Mouse (Mus musculus): ENCODE measurements around the gene Gstp3. TPM values are rescaled to one million over a fixed set of nuclear protein-coding genes. Genes with fewer than 3 reads are reported as not detected.

The Gstp3 gene
- polyA plus RNA-seq, 1 experiment from 2014 or later: not detected

- Histone ChIP-seq H3K4me1 (ENCODE audit: control insufficient read depth, insufficient read depth, low read length) (peaks cover 20% of the 10 kb centered on the region), H3K27me3 (ENCODE audit: control insufficient read depth, insufficient read depth, low read length) (peaks cover 3% of the 10 kb centered on the region; the same call in 1 of the 2 replicates), H3K4me2 (replicated peaks; ENCODE audit: low read depth, low read length) (no peak overlapping the region; the same call in 1 of the 2 replicates), H3K9me3 (ENCODE audit: control insufficient read depth, low read depth, low read length) (no peaks in the 10 kb centered on the region), H3K36me3 (ENCODE audit: control insufficient read depth, insufficient read depth, low read length) (no peaks in the 10 kb centered on the region), H3K27ac (ENCODE audit: low read length) (no peak overlapping the region), H3K4me3 (ENCODE audit: low read depth, low read length) (no peak overlapping the region), H3K9ac (replicated peaks; ENCODE audit: low read depth, low read length) (no peak overlapping the region)
- 68% methylated on average over 3 of the region's 3 CpGs for WGBS
- no peak for ATAC-seq (ENCODE audit: insufficient number of reproducible peaks, insufficient read depth, low FRiP score, low read depth)
Measured at GRCm38 (mm10) chr19:4095802-4096201, 36.4 kb upstream of the Gstp3 start.

GRCm38 (mm10) chr19:4094774-4095303 lies 35.5 kb upstream of the Gstp3 start:
- Histone ChIP-seq H3K9me3 (ENCODE audit: control insufficient read depth, low read depth, low read length) (no peaks in the 10 kb centered on the region), H3K4me1 (ENCODE audit: control insufficient read depth, insufficient read depth, low read length) (peaks cover 19% of the 10 kb centered on the region), H3K4me2 (replicated peaks; ENCODE audit: low read depth, low read length) (no peak overlapping the region), H3K36me3 (ENCODE audit: control insufficient read depth, insufficient read depth, low read length) (no peaks in the 10 kb centered on the region), H3K4me3 (ENCODE audit: low read depth, low read length) (no peak overlapping the region), H3K27me3 (ENCODE audit: control insufficient read depth, insufficient read depth, low read length) (no peaks in the 10 kb centered on the region), H3K27ac (ENCODE audit: low read length) (no peak overlapping the region), H3K9ac (replicated peaks; ENCODE audit: low read depth, low read length) (no peak overlapping the region)
- WGBS: 76% methylated on average over 5 of the region's 5 CpGs
- no peak for ATAC-seq (ENCODE audit: insufficient number of reproducible peaks, insufficient read depth, low FRiP score, low read depth)

GRCm38 (mm10) chr19:4094348-4094747 lies 35.0 kb upstream of the Gstp3 start:
- no peak overlapping the region for H3K9ac ChIP-seq (replicated peaks; ENCODE audit: low read depth, low read length)
- no peaks in the 10 kb centered on the region for H3K9me3 ChIP-seq (ENCODE audit: control insufficient read depth, low read depth, low read length)
- H3K36me3 ChIP-seq (ENCODE audit: control insufficient read depth, insufficient read depth, low read length): no peaks in the 10 kb centered on the region
- no peak overlapping the region for H3K27ac ChIP-seq (ENCODE audit: low read length)
- no peaks in the 10 kb centered on the region for H3K27me3 ChIP-seq (ENCODE audit: control insufficient read depth, insufficient read depth, low read length)
- peaks cover 14% of the 10 kb centered on the region for H3K4me1 ChIP-seq (ENCODE audit: control insufficient read depth, insufficient read depth, low read length)
- 75% methylated on average over 3 of the region's 3 CpGs for WGBS
- H3K4me2 ChIP-seq (replicated peaks; ENCODE audit: low read depth, low read length): no peak overlapping the region
- ATAC-seq (ENCODE audit: insufficient number of reproducible peaks, insufficient read depth, low FRiP score, low read depth): no peak
- no peak overlapping the region for H3K4me3 ChIP-seq (ENCODE audit: low read depth, low read length)

GRCm38 (mm10) chr19:4093772-4094171 lies 34.4 kb upstream of the Gstp3 start:
- Histone ChIP-seq H3K4me2 (replicated peaks; ENCODE audit: low read depth, low read length) (no peak overlapping the region), H3K27me3 (ENCODE audit: control insufficient read depth, insufficient read depth, low read length) (no peaks in the 10 kb centered on the region), H3K4me1 (ENCODE audit: control insufficient read depth, insufficient read depth, low read length) (peaks cover 12% of the 10 kb centered on the region), H3K9ac (replicated peaks; ENCODE audit: low read depth, low read length) (no peak overlapping the region), H3K9me3 (ENCODE audit: control insufficient read depth, low read depth, low read length) (no peaks in the 10 kb centered on the region), H3K27ac (ENCODE audit: low read length) (no peak overlapping the region), H3K4me3 (ENCODE audit: low read depth, low read length) (no peak overlapping the region), H3K36me3 (ENCODE audit: control insufficient read depth, insufficient read depth, low read length) (no peaks in the 10 kb centered on the region)
- 72% methylated on average over 7 of the region's 7 CpGs for WGBS
- ATAC-seq (ENCODE audit: insufficient number of reproducible peaks, insufficient read depth, low FRiP score, low read depth): no peak

- peaks cover 4% of the 10 kb centered on the region; the same call in 1 of the 2 replicates for H3K4me1 ChIP-seq (ENCODE audit: control insufficient read depth, insufficient read depth, low read length)
- ATAC-seq (ENCODE audit: insufficient number of reproducible peaks, insufficient read depth, low FRiP score, low read depth): no peak
- H3K9ac ChIP-seq (replicated peaks; ENCODE audit: low read depth, low read length): no peak overlapping the region
- 81% methylated on average over 3 of the region's 3 CpGs for WGBS
- H3K4me2 ChIP-seq (replicated peaks; ENCODE audit: low read depth, low read length): no peak overlapping the region
- no peaks in the 10 kb centered on the region for H3K27me3 ChIP-seq (ENCODE audit: control insufficient read depth, insufficient read depth, low read length)
- H3K9me3 ChIP-seq (ENCODE audit: control insufficient read depth, low read depth, low read length): no peaks in the 10 kb centered on the region
- no peaks in the 10 kb centered on the region for H3K36me3 ChIP-seq (ENCODE audit: control insufficient read depth, insufficient read depth, low read length)
- H3K4me3 ChIP-seq (ENCODE audit: low read depth, low read length): no peak overlapping the region
- no peak overlapping the region for H3K27ac ChIP-seq (ENCODE audit: low read length)
Measured at GRCm38 (mm10) chr19:4092750-4093149, 33.4 kb upstream of the Gstp3 start.

GRCm38 (mm10) chr19:4091383-4091782 lies 32.0 kb upstream of the Gstp3 start:
- H3K9me3 ChIP-seq (ENCODE audit: control insufficient read depth, low read depth, low read length): no peaks in the 10 kb centered on the region
- no peak overlapping the region for H3K27ac ChIP-seq (ENCODE audit: low read length)
- H3K27me3 ChIP-seq (ENCODE audit: control insufficient read depth, insufficient read depth, low read length): no peaks in the 10 kb centered on the region
- ATAC-seq (ENCODE audit: insufficient number of reproducible peaks, insufficient read depth, low FRiP score, low read depth): no peak
- H3K4me2 ChIP-seq (replicated peaks; ENCODE audit: low read depth, low read length): no peak overlapping the region
- H3K4me3 ChIP-seq (ENCODE audit: low read depth, low read length): no peak overlapping the region
- peaks cover 3% of the 10 kb centered on the region; the same call in 1 of the 2 replicates for H3K4me1 ChIP-seq (ENCODE audit: control insufficient read depth, insufficient read depth, low read length)
- no peak overlapping the region for H3K9ac ChIP-seq (replicated peaks; ENCODE audit: low read depth, low read length)
- WGBS: 60% methylated on average over 2 of the region's 2 CpGs
- H3K36me3 ChIP-seq (ENCODE audit: control insufficient read depth, insufficient read depth, low read length): no peaks in the 10 kb centered on the region

GRCm38 (mm10) chr19:4090446-4090845 lies 31.1 kb upstream of the Gstp3 start:
- Histone ChIP-seq H3K27ac (ENCODE audit: low read length) (no peak overlapping the region), H3K27me3 (ENCODE audit: control insufficient read depth, insufficient read depth, low read length) (no peaks in the 10 kb centered on the region), H3K4me1 (ENCODE audit: control insufficient read depth, insufficient read depth, low read length) (no peaks in the 10 kb centered on the region), H3K4me2 (replicated peaks; ENCODE audit: low read depth, low read length) (no peak overlapping the region), H3K9me3 (ENCODE audit: control insufficient read depth, low read depth, low read length) (no peaks in the 10 kb centered on the region), H3K4me3 (ENCODE audit: low read depth, low read length) (no peak overlapping the region), H3K9ac (replicated peaks; ENCODE audit: low read depth, low read length) (no peak overlapping the region), H3K36me3 (ENCODE audit: control insufficient read depth, insufficient read depth, low read length) (no peaks in the 10 kb centered on the region)
- ATAC-seq (ENCODE audit: insufficient number of reproducible peaks, insufficient read depth, low FRiP score, low read depth): no peak
- 90% methylated on average over 3 of the region's 3 CpGs for WGBS

GRCm38 (mm10) chr19:4089128-4089527 lies 29.8 kb upstream of the Gstp3 start:
- H3K4me2 ChIP-seq (replicated peaks; ENCODE audit: low read depth, low read length): no peak overlapping the region
- no peak for ATAC-seq (ENCODE audit: insufficient number of reproducible peaks, insufficient read depth, low FRiP score, low read depth)
- H3K4me3 ChIP-seq (ENCODE audit: low read depth, low read length): no peak overlapping the region
- H3K9me3 ChIP-seq (ENCODE audit: control insufficient read depth, low read depth, low read length): no peaks in the 10 kb centered on the region
- WGBS: 82% methylated on average over 6 of the region's 6 CpGs
- no peaks in the 10 kb centered on the region for H3K36me3 ChIP-seq (ENCODE audit: control insufficient read depth, insufficient read depth, low read length)
- H3K4me1 ChIP-seq (ENCODE audit: control insufficient read depth, insufficient read depth, low read length): no peaks in the 10 kb centered on the region
- no peak overlapping the region for H3K9ac ChIP-seq (replicated peaks; ENCODE audit: low read depth, low read length)
- no peaks in the 10 kb centered on the region for H3K27me3 ChIP-seq (ENCODE audit: control insufficient read depth, insufficient read depth, low read length)
- no peak overlapping the region for H3K27ac ChIP-seq (ENCODE audit: low read length)

GRCm38 (mm10) chr19:4088146-4088545 lies 28.8 kb upstream of the Gstp3 start:
- no peak for ATAC-seq (ENCODE audit: insufficient number of reproducible peaks, insufficient read depth, low FRiP score, low read depth)
- 38% methylated on average over 5 of the region's 5 CpGs for WGBS
- Histone ChIP-seq H3K27ac (ENCODE audit: low read length) (no peak overlapping the region), H3K36me3 (ENCODE audit: control insufficient read depth, insufficient read depth, low read length) (no peaks in the 10 kb centered on the region), H3K9ac (replicated peaks; ENCODE audit: low read depth, low read length) (no peak overlapping the region), H3K4me3 (ENCODE audit: low read depth, low read length) (no peak overlapping the region), H3K9me3 (ENCODE audit: control insufficient read depth, low read depth, low read length) (no peaks in the 10 kb centered on the region), H3K4me1 (ENCODE audit: control insufficient read depth, insufficient read depth, low read length) (no peaks in the 10 kb centered on the region), H3K4me2 (replicated peaks; ENCODE audit: low read depth, low read length) (no peak overlapping the region), H3K27me3 (ENCODE audit: control insufficient read depth, insufficient read depth, low read length) (no peaks in the 10 kb centered on the region)

Measured in stomach, embryonic 14.5 days (tissue).